Mouse (Mus musculus) stomach, embryonic 15.5 days (tissue): ENCODE measurements around the gene Tenm2. TPM values are rescaled to one million over a fixed set of nuclear protein-coding genes. Genes with fewer than 3 reads are reported as not detected.

Experiments
- ATAC-seq: fragments of 200-750 bp; cut with Nextera tagmentation; 2 replicates; pipeline ENCODE4 v1.8.0; 2017; ENCODE audit warnings: low read depth, moderate number of reproducible peaks, moderate TSS enrichment; ENCODE audit not compliant: insufficient read depth, low FRiP score
- H3K27ac ChIP-seq: fragments of 300-500 bp; sonication (generic); 2 replicates; pipeline ENCODE4 v1.5.1; 2015; ENCODE audit warnings: mild to moderate bottlenecking, inconsistent platforms
- H3K27me3 ChIP-seq: fragments of 300-500 bp; sonication (generic); replicated peaks from 2 replicates; pipeline ENCODE4 v1.6.1; 2015; ENCODE audit warnings: inconsistent platforms
- H3K36me3 ChIP-seq: fragments of 300-500 bp; sonication (generic); 2 replicates; pipeline ENCODE4 v1.6.1; 2015; ENCODE audit warnings: inconsistent platforms
- H3K4me1 ChIP-seq: fragments of 300-500 bp; sonication (generic); 2 replicates; pipeline ENCODE4 v1.6.1; 2015; ENCODE audit warnings: inconsistent platforms
- H3K4me2 ChIP-seq: fragments of 300-500 bp; sonication (generic); 2 replicates; pipeline ENCODE4 v1.6.1; 2015; ENCODE audit warnings: mild to moderate bottlenecking, inconsistent platforms
- H3K4me3 ChIP-seq: fragments of 300-500 bp; sonication (generic); replicated peaks from 2 replicates; pipeline ENCODE4 v1.5.1; 2015; ENCODE audit warnings: inconsistent platforms
- H3K9ac ChIP-seq: fragments of 300-500 bp; sonication (generic); 2 replicates; pipeline ENCODE4 v1.6.1; 2015; ENCODE audit warnings: inconsistent platforms
- H3K9me3 ChIP-seq: fragments of 300-500 bp; sonication (generic); 2 replicates; pipeline ENCODE4 v1.6.1; 2016; ENCODE audit warnings: inconsistent platforms
- WGBS: fragments of 180-500 bp; shearing (Covaris S2); methylation state at CpG from one replicate; pipeline ENCODE4 v1.1.7; 2015; 5-methylcytosine and 5-hydroxymethylcytosine counted together
- polyA plus RNA-seq: library from polyadenylated mRNA; unstranded; fragments of >200 nt; fragmentation: Nextera tagmentation; extraction: Ambion mirVana; gene quantifications from 2 replicates; pipeline ENCODE4 v1.2.1, GENCODE M21; 2015

The Tenm2 gene
- polyA plus RNA-seq, 1 experiment from 2014 or later, result 1.6 TPM

GRCm38 (mm10) chr11:36176106-36176505 is 1059.7 kb downstream of the Tenm2 start:
- Histone ChIP-seq H3K36me3 (no peaks in the 10 kb centered on the region), H3K4me3 (no peak overlapping the region), H3K27me3 (no peaks in the 10 kb centered on the region), H3K9ac (no peak overlapping the region), H3K4me2 (no peak overlapping the region), H3K4me1 (no peaks in the 10 kb centered on the region; the same call in 1 of the 2 replicates), H3K27ac (no peak overlapping the region), H3K9me3 (no peaks in the 10 kb centered on the region)
- WGBS, result 62% methylated on average over 7 of the region's 7 CpGs
- ATAC-seq, result no peak

GRCm38 (mm10) chr11:36173076-36173690 is 1062.6 kb downstream of the Tenm2 start:
- H3K9ac ChIP-seq, result no peak overlapping the region
- H3K27ac ChIP-seq, result no peak overlapping the region
- H3K9me3 ChIP-seq, result no peaks in the 10 kb centered on the region
- no peaks in the 10 kb centered on the region for H3K27me3 ChIP-seq
- H3K4me2 ChIP-seq, result no peak overlapping the region
- H3K36me3 ChIP-seq, result no peaks in the 10 kb centered on the region
- H3K4me1 ChIP-seq, result no peaks in the 10 kb centered on the region; the same call in 1 of the 2 replicates
- H3K4me3 ChIP-seq, result no peak overlapping the region
- no peak for ATAC-seq
- WGBS, result 70% methylated on average over 11 of the region's 11 CpGs

GRCm38 (mm10) chr11:36172520-36172919 is 1063.2 kb downstream of the Tenm2 start:
- no peak overlapping the region for H3K4me3 ChIP-seq
- no peak overlapping the region for H3K27ac ChIP-seq
- no peak overlapping the region for H3K4me2 ChIP-seq
- H3K9me3 ChIP-seq, result no peaks in the 10 kb centered on the region
- no peak for ATAC-seq
- H3K9ac ChIP-seq, result no peak overlapping the region
- H3K4me1 ChIP-seq, result no peaks in the 10 kb centered on the region; the same call in 1 of the 2 replicates
- H3K27me3 ChIP-seq, result no peaks in the 10 kb centered on the region
- WGBS, result 77% methylated on average over 6 of the region's 6 CpGs
- H3K36me3 ChIP-seq, result no peaks in the 10 kb centered on the region

GRCm38 (mm10) chr11:36171991-36172390 is 1063.8 kb downstream of the Tenm2 start:
- ATAC-seq, result no peak
- 82% methylated on average over 7 of the region's 7 CpGs for WGBS
- no peaks in the 10 kb centered on the region for H3K27me3 ChIP-seq

GRCm38 (mm10) chr11:36171221-36171620 is 1064.5 kb downstream of the Tenm2 start:
- Histone ChIP-seq H3K4me2 (no peak overlapping the region), H3K4me1 (no peaks in the 10 kb centered on the region; the same call in 1 of the 2 replicates), H3K4me3 (no peak overlapping the region), H3K27ac (no peak overlapping the region), H3K9ac (no peak overlapping the region), H3K9me3 (no peaks in the 10 kb centered on the region), H3K27me3 (no peaks in the 10 kb centered on the region), H3K36me3 (no peaks in the 10 kb centered on the region)
- no peak for ATAC-seq
- 94% methylated on average over 12 of the region's 12 CpGs for WGBS

More at GRCm38 (mm10) chr11:36171991-36172390, 1063.8 kb downstream of the Tenm2 start:
- Histone ChIP-seq H3K9me3 (no peaks in the 10 kb centered on the region), H3K4me1 (no peaks in the 10 kb centered on the region; the same call in 1 of the 2 replicates), H3K27ac (no peak overlapping the region), H3K4me3 (no peak overlapping the region), H3K36me3 (no peaks in the 10 kb centered on the region), H3K4me2 (no peak overlapping the region), H3K9ac (no peak overlapping the region)

GRCm38 (mm10) chr11:36169738-36170137 is 1066.0 kb downstream of the Tenm2 start:
- ATAC-seq, result no peak
- no peaks in the 10 kb centered on the region for H3K9me3 ChIP-seq
- WGBS, result 83% methylated on average over 4 of the region's 4 CpGs
- no peak overlapping the region for H3K4me2 ChIP-seq
- no peaks in the 10 kb centered on the region for H3K4me1 ChIP-seq
- H3K27ac ChIP-seq, result no peak overlapping the region
- H3K27me3 ChIP-seq, result no peaks in the 10 kb centered on the region
- H3K4me3 ChIP-seq, result no peak overlapping the region
- H3K9ac ChIP-seq, result no peak overlapping the region
- no peaks in the 10 kb centered on the region for H3K36me3 ChIP-seq

- Histone ChIP-seq H3K9me3 (no peaks in the 10 kb centered on the region), H3K4me2 (no peak overlapping the region), H3K36me3 (no peaks in the 10 kb centered on the region), H3K4me3 (no peak overlapping the region), H3K4me1 (no peaks in the 10 kb centered on the region), H3K27me3 (no peaks in the 10 kb centered on the region), H3K27ac (no peak overlapping the region), H3K9ac (no peak overlapping the region)
- WGBS, result 76% methylated on average over 6 of the region's 6 CpGs
- ATAC-seq, result no peak
Measured at GRCm38 (mm10) chr11:36168921-36169537, 1066.7 kb downstream of the Tenm2 start.

- no peak for ATAC-seq
- Histone ChIP-seq H3K36me3 (no peaks in the 10 kb centered on the region), H3K4me2 (no peak overlapping the region), H3K27ac (no peak overlapping the region), H3K4me3 (no peak overlapping the region), H3K27me3 (no peaks in the 10 kb centered on the region), H3K4me1 (no peaks in the 10 kb centered on the region), H3K9ac (no peak overlapping the region), H3K9me3 (no peaks in the 10 kb centered on the region)
- 84% methylated on average over 10 of the region's 10 CpGs for WGBS
Measured at GRCm38 (mm10) chr11:36167766-36168318, 1067.9 kb downstream of the Tenm2 start.

GRCm38 (mm10) chr11:36163580-36163979 is 1072.2 kb downstream of the Tenm2 start:
- Histone ChIP-seq H3K4me2 (no peak overlapping the region), H3K9me3 (no peaks in the 10 kb centered on the region), H3K9ac (no peak overlapping the region), H3K27ac (no peak overlapping the region), H3K36me3 (no peaks in the 10 kb centered on the region), H3K4me1 (no peaks in the 10 kb centered on the region), H3K27me3 (no peaks in the 10 kb centered on the region), H3K4me3 (no peak overlapping the region)
- ATAC-seq, result no peak
- WGBS, result 66% methylated on average over 11 of the region's 11 CpGs

GRCm38 (mm10) chr11:36161765-36162321 is 1073.9 kb downstream of the Tenm2 start:
- Histone ChIP-seq H3K4me3 (no peak overlapping the region), H3K9me3 (no peaks in the 10 kb centered on the region), H3K27ac (no peak overlapping the region), H3K9ac (no peak overlapping the region), H3K4me2 (no peak overlapping the region), H3K4me1 (no peaks in the 10 kb centered on the region), H3K27me3 (no peaks in the 10 kb centered on the region), H3K36me3 (no peaks in the 10 kb centered on the region)
- WGBS, result 61% methylated on average over 10 of the region's 10 CpGs
- ATAC-seq, result no peak; the same call in 1 of the 2 replicates

GRCm38 (mm10) chr11:36153450-36153849 is 1082.3 kb downstream of the Tenm2 start:
- H3K9ac ChIP-seq, result no peak overlapping the region
- H3K9me3 ChIP-seq, result no peaks in the 10 kb centered on the region
- no peak overlapping the region for H3K27ac ChIP-seq
- H3K27me3 ChIP-seq, result no peaks in the 10 kb centered on the region
- H3K4me1 ChIP-seq, result no peaks in the 10 kb centered on the region
- no peaks in the 10 kb centered on the region for H3K36me3 ChIP-seq
- WGBS, result 48% methylated on average over 5 of the region's 5 CpGs
- H3K4me3 ChIP-seq, result no peak overlapping the region
- H3K4me2 ChIP-seq, result no peak overlapping the region
- no peak for ATAC-seq

GRCm38 (mm10) chr11:36153011-36153410 is 1082.8 kb downstream of the Tenm2 start:
- Histone ChIP-seq H3K36me3 (no peaks in the 10 kb centered on the region), H3K27me3 (no peaks in the 10 kb centered on the region), H3K4me3 (no peak overlapping the region), H3K4me1 (no peaks in the 10 kb centered on the region), H3K9me3 (no peaks in the 10 kb centered on the region), H3K9ac (no peak overlapping the region), H3K4me2 (peak overlapping the region; percentile 30; the same call in 1 of the 2 replicates), H3K27ac (no peak overlapping the region)
- 16% methylated on average over 9 of the region's 9 CpGs for WGBS
- ATAC-seq, result no peak; the same call in 1 of the 2 replicates
